Mouse (Mus musculus): ENCODE measurements around the gene Padi2. TPM values are rescaled to one million over a fixed set of nuclear protein-coding genes. Genes with fewer than 3 reads are reported as not detected.

Gene Padi2
- polyA plus RNA-seq, 2 experiments, result 1.0 to 1.8 TPM

- H3K4me1 ChIP-seq (replicated peaks; ENCODE audit: control insufficient read depth in 2 of 2, insufficient read depth in 2 of 2, low read length in 1 of 2), result no peaks in the 10 kb centered on the region
- H3K36me3 ChIP-seq (replicated peaks; ENCODE audit: control insufficient read depth, insufficient read depth, low read depth), result no peaks in the 10 kb centered on the region
- no peak overlapping the region for H3K9ac ChIP-seq (replicated peaks)
- H3K27ac ChIP-seq, result no peak overlapping the region
- no peak for DNase-seq (ENCODE audit: low read depth in 3 of 3, low spot score in 3 of 3)
- H3K9me3 ChIP-seq (ENCODE audit: control insufficient read depth, low read length), result 0 out of 2 replicates have a peak, but pooled peaks cover 3% of the 10 kb centered on the region
- H3K4me3 ChIP-seq (ENCODE audit: insufficient read depth in 1 of 2, low read depth in 2 of 2, low read length in 2 of 2), result no peak overlapping the region
- no peak for ATAC-seq (ENCODE audit: insufficient read depth)
- TF ChIP-seq EP300 (IDR thresholded peaks at IDR 0.05; ENCODE audit: low read depth) (no peak), CTCF (IDR thresholded peaks at IDR 0.05; ENCODE audit: low read depth) (no peak)
- no peaks in the 10 kb centered on the region; the same call in 1 of the 2 replicates for H3K27me3 ChIP-seq (ENCODE audit: control insufficient read depth, insufficient read depth, low read length)
- WGBS (ENCODE audit: insufficient replicate concordance), result 34% methylated on average over 4 of the region's 4 CpGs
- H3K4me2 ChIP-seq (ENCODE audit: low read depth), result no peak overlapping the region
These were observed 22.3 kb upstream of the Padi2 start for GRCm38 (mm10) chr4:140883852-140884251.

GRCm38 (mm10) chr4:140891525-140892162, 14.5 kb upstream of the Padi2 start:
- Histone ChIP-seq H3K27me3 (ENCODE audit: control insufficient read depth, insufficient read depth, low read length) (no peaks in the 10 kb centered on the region), H3K36me3 (replicated peaks; ENCODE audit: control insufficient read depth, insufficient read depth, low read depth) (no peaks in the 10 kb centered on the region), H3K4me1 (replicated peaks; ENCODE audit: control insufficient read depth in 2 of 2, insufficient read depth in 2 of 2, low read length in 1 of 2) (no peaks in the 10 kb centered on the region), H3K9ac (replicated peaks) (no peak overlapping the region), H3K4me2 (ENCODE audit: low read depth) (no peak overlapping the region), H3K9me3 (ENCODE audit: control insufficient read depth, low read length) (no peaks in the 10 kb centered on the region), H3K4me3 (ENCODE audit: insufficient read depth in 1 of 2, low read depth in 2 of 2, low read length in 2 of 2) (no peak overlapping the region), H3K27ac (no peak overlapping the region)
- TF ChIP-seq EP300 (IDR thresholded peaks at IDR 0.05; ENCODE audit: low read depth), result no peak
- no peak for TF ChIP-seq CTCF (IDR thresholded peaks at IDR 0.05; ENCODE audit: low read depth)
- ATAC-seq (ENCODE audit: insufficient read depth) (no peak), DNase-seq (ENCODE audit: low read depth in 3 of 3, low spot score in 3 of 3) (no peak)
- 75% methylated on average over 14 of the region's 14 CpGs for WGBS (ENCODE audit: insufficient replicate concordance)

GRCm38 (mm10) chr4:140892163-140892530, 14.0 kb upstream of the Padi2 start:
- 39% methylated on average over 1 of the region's 1 CpGs for WGBS (ENCODE audit: insufficient replicate concordance)
- TF ChIP-seq CTCF (IDR thresholded peaks at IDR 0.05; ENCODE audit: low read depth) (no peak), EP300 (IDR thresholded peaks at IDR 0.05; ENCODE audit: low read depth) (no peak)
- Histone ChIP-seq H3K4me1 (replicated peaks; ENCODE audit: control insufficient read depth in 2 of 2, insufficient read depth in 2 of 2, low read length in 1 of 2) (no peaks in the 10 kb centered on the region), H3K9ac (replicated peaks) (no peak overlapping the region), H3K9me3 (ENCODE audit: control insufficient read depth, low read length) (no peaks in the 10 kb centered on the region), H3K4me3 (ENCODE audit: insufficient read depth in 1 of 2, low read depth in 2 of 2, low read length in 2 of 2) (no peak overlapping the region), H3K27me3 (ENCODE audit: control insufficient read depth, insufficient read depth, low read length) (no peaks in the 10 kb centered on the region), H3K36me3 (replicated peaks; ENCODE audit: control insufficient read depth, insufficient read depth, low read depth) (no peaks in the 10 kb centered on the region), H3K4me2 (ENCODE audit: low read depth) (no peak overlapping the region), H3K27ac (no peak overlapping the region)
- no peak for DNase-seq (ENCODE audit: low read depth in 3 of 3, low spot score in 3 of 3)
- no peak for ATAC-seq (ENCODE audit: insufficient read depth)

- DNase-seq (ENCODE audit: low read depth in 3 of 3, low spot score in 3 of 3) (no peak), ATAC-seq (ENCODE audit: insufficient read depth) (no peak)
- H3K4me3 ChIP-seq (ENCODE audit: insufficient read depth in 1 of 2, low read depth in 2 of 2, low read length in 2 of 2), result no peak overlapping the region
- no peaks in the 10 kb centered on the region for H3K9me3 ChIP-seq (ENCODE audit: control insufficient read depth, low read length)
- no peaks in the 10 kb centered on the region; the same call in 1 of the 2 replicates for H3K27me3 ChIP-seq (ENCODE audit: control insufficient read depth, insufficient read depth, low read length)
- no peaks in the 10 kb centered on the region for H3K36me3 ChIP-seq (replicated peaks; ENCODE audit: control insufficient read depth, insufficient read depth, low read depth)
- no peak overlapping the region for H3K27ac ChIP-seq
- H3K4me1 ChIP-seq (replicated peaks; ENCODE audit: control insufficient read depth in 2 of 2, insufficient read depth in 2 of 2, low read length in 1 of 2), result peaks cover 0 to 4% of the 10 kb centered on the region in 2 experiments; a peak in 1 of 4 replicates
- 17% methylated on average over 14 of the region's 14 CpGs for WGBS (ENCODE audit: insufficient replicate concordance)
- no peak overlapping the region for H3K4me2 ChIP-seq (ENCODE audit: low read depth)
- no peak for TF ChIP-seq CTCF (IDR thresholded peaks at IDR 0.05; ENCODE audit: low read depth)
- no peak for TF ChIP-seq EP300 (IDR thresholded peaks at IDR 0.05; ENCODE audit: low read depth)
- H3K9ac ChIP-seq (replicated peaks), result no peak overlapping the region
These were observed 1.2 kb upstream of the Padi2 start for GRCm38 (mm10) chr4:140904776-140905425.

GRCm38 (mm10) chr4:140905426-140905871, 695 bp upstream of the Padi2 start:
- no peak overlapping the region for H3K27ac ChIP-seq
- no peaks in the 10 kb centered on the region for H3K9me3 ChIP-seq (ENCODE audit: control insufficient read depth, low read length)
- DNase-seq (ENCODE audit: low read depth in 3 of 3, low spot score in 3 of 3), result no peak
- peak overlapping the region; percentile 67 for H3K4me2 ChIP-seq (ENCODE audit: low read depth)
- H3K4me3 ChIP-seq (ENCODE audit: insufficient read depth in 1 of 2, low read depth in 2 of 2, low read length in 2 of 2), result no peak overlapping the region
- peaks cover 0 to 4% of the 10 kb centered on the region in 2 experiments; a peak in 1 of 4 replicates for H3K4me1 ChIP-seq (replicated peaks; ENCODE audit: control insufficient read depth in 2 of 2, insufficient read depth in 2 of 2, low read length in 1 of 2)
- TF ChIP-seq EP300 (IDR thresholded peaks at IDR 0.05; ENCODE audit: low read depth) (no peak), CTCF (IDR thresholded peaks at IDR 0.05; ENCODE audit: low read depth) (0 out of 2 replicates have a peak, but pooled peaks have one; percentile 13)
- H3K27me3 ChIP-seq (ENCODE audit: control insufficient read depth, insufficient read depth, low read length), result no peaks in the 10 kb centered on the region; the same call in 1 of the 2 replicates
- no peak for ATAC-seq (ENCODE audit: insufficient read depth)
- no peaks in the 10 kb centered on the region for H3K36me3 ChIP-seq (replicated peaks; ENCODE audit: control insufficient read depth, insufficient read depth, low read depth)
- H3K9ac ChIP-seq (replicated peaks), result no peak overlapping the region
- WGBS (ENCODE audit: insufficient replicate concordance), result 9% methylated on average over 11 of the region's 11 CpGs

All from liver, embryonic 14.5 days (tissue).